Mouse (Mus musculus): ENCODE data around the gene Slc9a9. TPM values are rescaled to one million over a fixed set of nuclear protein-coding genes. Genes with fewer than 3 reads are reported as not detected.

The Slc9a9 gene
- 2.2 and 2.4 TPM in 2 replicates for polyA plus RNA-seq (2012; rRNA removed)

GRCm38 (mm10) chr9:94669791-94670577 lies at the start of gene Slc9a9:
Slc9a9 (plus strand) TSS chr9:94669909.

Other genes with a start within 250 kb of the Slc9a9 start
- gene 1190002N15Rik, start 131.8 kb upstream of the Slc9a9 start, polyA plus RNA-seq (2012; rRNA removed): 9.2 and 9.8 TPM in 2 replicates